Mouse (Mus musculus): ENCODE results near the gene Cyp2d22. TPM values are rescaled to one million over a fixed set of nuclear protein-coding genes. Genes with fewer than 3 reads are reported as not detected.
A peak's percentile ranks its signal among the peaks of the same experiment; 100 is the strongest.

Gene Cyp2d22
- polyA plus RNA-seq, 1 experiment: 0.08 TPM

DNA sequence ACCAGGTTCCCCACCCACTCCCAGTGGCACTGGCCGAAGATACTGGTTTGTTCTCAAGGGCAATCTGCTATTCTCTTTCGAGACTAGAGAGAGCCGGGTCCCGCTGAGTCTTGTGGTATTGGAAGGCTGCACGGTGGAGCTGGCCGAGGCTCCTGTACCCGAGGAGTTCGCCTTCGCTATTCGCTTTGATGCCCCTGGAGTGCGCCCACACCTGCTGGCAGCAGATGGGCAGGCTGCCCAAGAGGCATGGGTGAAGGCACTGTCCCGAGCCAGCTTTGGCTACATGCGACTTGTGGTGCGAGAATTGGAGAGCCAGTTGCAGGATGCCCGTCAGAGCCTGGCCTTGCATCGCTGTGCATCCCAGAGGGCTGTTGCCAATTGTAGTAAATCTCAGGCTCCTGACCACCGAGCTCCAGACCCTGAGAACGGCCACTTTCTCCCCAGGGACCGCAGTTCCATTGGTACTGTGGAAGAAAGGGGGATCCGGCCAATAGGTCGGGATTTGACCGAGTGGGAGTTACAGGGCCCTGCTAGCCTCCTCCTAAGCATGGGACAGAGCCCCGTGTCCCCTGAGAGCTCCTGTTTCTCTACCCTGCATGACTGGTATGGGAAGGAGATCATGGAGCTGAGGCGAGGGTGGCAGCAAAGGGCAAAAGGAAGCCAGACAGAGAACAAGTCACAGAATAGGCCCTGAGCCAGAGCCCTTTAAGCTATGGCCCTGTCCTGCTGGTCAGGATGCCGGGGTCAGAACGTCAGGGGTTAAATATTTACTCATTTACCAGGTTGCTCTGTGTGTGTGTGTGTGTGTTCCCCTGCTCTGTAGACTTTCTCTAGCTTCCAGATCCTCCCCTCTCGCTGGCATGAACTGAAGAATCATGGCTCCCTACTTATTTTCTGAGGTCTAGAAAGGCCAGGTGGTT lies 36.4 kb downstream of the Cyp2d22 start:
- peak overlapping the region; percentile 91 for H3K4me3 ChIP-seq (replicated peaks)
- H3K27me3 ChIP-seq (ENCODE audit: control insufficient read depth): no peaks in the 10 kb centered on the region
- no peak for TF ChIP-seq TAL1 (IDR thresholded peaks at IDR 0.05; ENCODE audit: low read length)
- no peak for TF ChIP-seq GATA1 (IDR thresholded peaks at IDR 0.05; ENCODE audit: low read length)
- H3K4me1 ChIP-seq (ENCODE audit: control insufficient read depth): peaks cover 88% of the 10 kb centered on the region
- peaks cover 2% of the 10 kb centered on the region; the same call in 1 of the 2 replicates for H3K9me3 ChIP-seq (ENCODE audit: control insufficient read depth, low read length)
- peaks cover 58% of the 10 kb centered on the region for H3K36me3 ChIP-seq (ENCODE audit: control insufficient read depth)

DNA sequence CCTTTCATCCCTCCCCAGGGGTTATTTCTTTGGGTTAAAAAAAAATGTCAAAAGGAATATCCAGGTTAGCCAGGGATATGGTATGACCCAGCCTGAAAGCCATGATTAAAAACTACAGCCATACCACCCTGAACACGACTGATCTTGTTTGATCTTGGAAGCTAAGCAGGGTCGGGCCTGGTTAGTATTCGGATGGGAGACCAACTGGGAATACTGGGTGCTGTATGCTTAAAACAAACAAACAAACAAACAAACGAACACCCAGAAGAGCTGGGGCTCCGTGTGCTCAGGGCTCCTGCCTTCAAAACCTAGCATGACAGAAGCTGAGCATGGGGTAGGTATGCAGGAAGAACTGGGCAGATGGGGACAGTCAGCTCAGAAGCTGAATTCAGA lies 37.5 kb downstream of the Cyp2d22 start:
- TF ChIP-seq GATA1 (IDR thresholded peaks at IDR 0.05; ENCODE audit: low read length) (no peak), TAL1 (IDR thresholded peaks at IDR 0.05; ENCODE audit: low read length) (no peak)
- Histone ChIP-seq H3K4me3 (replicated peaks) (peak overlapping the region; percentile 91), H3K27me3 (ENCODE audit: control insufficient read depth) (no peaks in the 10 kb centered on the region), H3K4me1 (ENCODE audit: control insufficient read depth) (peaks cover 87% of the 10 kb centered on the region), H3K9me3 (ENCODE audit: control insufficient read depth, low read length) (peaks cover 2% of the 10 kb centered on the region; the same call in 1 of the 2 replicates), H3K36me3 (ENCODE audit: control insufficient read depth) (peaks cover 47% of the 10 kb centered on the region)

DNA sequence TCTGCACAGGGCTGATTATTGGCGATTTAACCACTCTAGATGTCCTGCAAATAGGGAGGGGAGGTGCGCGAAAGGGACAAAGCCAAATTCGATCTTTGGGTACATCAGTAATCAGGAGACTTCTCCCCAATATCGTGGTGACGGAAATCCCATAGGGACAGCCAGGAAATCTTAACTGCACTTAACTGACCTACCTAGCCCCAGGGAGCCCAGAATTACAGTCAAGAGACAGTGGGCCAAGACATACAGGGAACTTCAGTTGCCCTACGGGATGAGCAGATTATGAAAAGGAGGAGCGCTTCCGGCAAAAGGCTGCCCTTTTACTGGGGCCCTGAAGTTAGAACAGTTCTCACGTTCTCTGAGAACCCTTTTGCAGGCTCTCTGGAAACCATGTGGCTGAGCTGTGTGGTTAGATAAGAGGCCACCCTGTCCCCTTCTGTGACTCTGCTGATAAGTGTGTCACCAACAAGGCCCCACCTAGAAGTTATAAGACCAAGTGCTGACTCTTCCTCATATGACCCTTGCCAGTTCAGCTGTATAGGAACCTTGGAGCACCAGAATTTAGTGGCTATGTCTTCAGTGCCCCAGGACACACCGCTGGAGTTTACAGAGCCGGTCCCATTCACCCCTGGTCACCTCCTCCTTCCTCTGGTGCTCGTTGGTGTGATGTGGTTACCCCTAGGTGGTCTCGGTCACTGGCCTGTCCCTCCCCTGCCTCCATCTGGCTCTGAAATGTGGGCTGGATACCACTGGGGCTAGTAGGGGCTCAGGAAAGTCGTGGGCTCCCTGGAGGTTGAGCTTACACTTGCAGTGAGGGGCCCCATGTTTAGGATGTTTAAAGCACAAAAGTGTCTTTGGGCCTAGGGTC lies 38.2 kb downstream of the Cyp2d22 start:
- Histone ChIP-seq H3K4me3 (replicated peaks) (peak overlapping the region; percentile 91), H3K4me1 (ENCODE audit: control insufficient read depth) (peaks cover 87% of the 10 kb centered on the region), H3K9me3 (ENCODE audit: control insufficient read depth, low read length) (peaks cover 2% of the 10 kb centered on the region; the same call in 1 of the 2 replicates), H3K27me3 (ENCODE audit: control insufficient read depth) (no peaks in the 10 kb centered on the region), H3K36me3 (ENCODE audit: control insufficient read depth) (peaks cover 45% of the 10 kb centered on the region)
- TF ChIP-seq GATA1 (IDR thresholded peaks at IDR 0.05; ENCODE audit: low read length) (peak; percentile 89), TAL1 (IDR thresholded peaks at IDR 0.05; ENCODE audit: low read length) (peak; percentile 80)

DNA sequence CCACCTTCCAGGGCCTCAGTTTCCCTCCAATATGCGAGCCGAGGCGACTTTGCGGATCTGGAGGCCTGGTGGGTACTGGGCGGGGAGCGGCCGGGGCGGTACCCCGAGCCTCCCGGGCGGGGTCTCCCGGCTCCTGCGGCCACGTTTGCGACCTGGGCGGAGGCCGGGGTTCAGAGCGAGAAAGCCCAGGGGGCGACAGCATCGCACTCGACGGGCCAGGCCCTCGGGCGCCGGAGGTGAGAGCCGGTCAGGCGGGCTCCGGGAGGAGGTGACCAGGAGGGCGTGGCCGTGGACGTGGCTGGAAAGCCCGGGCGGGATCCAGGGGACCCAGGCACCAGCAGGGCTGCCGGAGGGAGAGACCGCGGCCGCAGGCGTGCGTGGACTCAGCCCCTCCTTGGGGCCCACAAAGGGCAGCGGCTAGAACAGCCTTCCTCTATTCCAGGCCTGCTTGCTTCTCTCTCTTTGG lies 39.0 kb downstream of the Cyp2d22 start:
- Histone ChIP-seq H3K4me1 (ENCODE audit: control insufficient read depth) (peaks cover 88% of the 10 kb centered on the region), H3K27me3 (ENCODE audit: control insufficient read depth) (no peaks in the 10 kb centered on the region), H3K9me3 (ENCODE audit: control insufficient read depth, low read length) (peaks cover 2% of the 10 kb centered on the region; the same call in 1 of the 2 replicates), H3K36me3 (ENCODE audit: control insufficient read depth) (peaks cover 51% of the 10 kb centered on the region), H3K4me3 (replicated peaks) (peak overlapping the region; percentile 91)
- TF ChIP-seq TAL1 (IDR thresholded peaks at IDR 0.05; ENCODE audit: low read length): no peak
- TF ChIP-seq GATA1 (IDR thresholded peaks at IDR 0.05; ENCODE audit: low read length): no peak

DNA sequence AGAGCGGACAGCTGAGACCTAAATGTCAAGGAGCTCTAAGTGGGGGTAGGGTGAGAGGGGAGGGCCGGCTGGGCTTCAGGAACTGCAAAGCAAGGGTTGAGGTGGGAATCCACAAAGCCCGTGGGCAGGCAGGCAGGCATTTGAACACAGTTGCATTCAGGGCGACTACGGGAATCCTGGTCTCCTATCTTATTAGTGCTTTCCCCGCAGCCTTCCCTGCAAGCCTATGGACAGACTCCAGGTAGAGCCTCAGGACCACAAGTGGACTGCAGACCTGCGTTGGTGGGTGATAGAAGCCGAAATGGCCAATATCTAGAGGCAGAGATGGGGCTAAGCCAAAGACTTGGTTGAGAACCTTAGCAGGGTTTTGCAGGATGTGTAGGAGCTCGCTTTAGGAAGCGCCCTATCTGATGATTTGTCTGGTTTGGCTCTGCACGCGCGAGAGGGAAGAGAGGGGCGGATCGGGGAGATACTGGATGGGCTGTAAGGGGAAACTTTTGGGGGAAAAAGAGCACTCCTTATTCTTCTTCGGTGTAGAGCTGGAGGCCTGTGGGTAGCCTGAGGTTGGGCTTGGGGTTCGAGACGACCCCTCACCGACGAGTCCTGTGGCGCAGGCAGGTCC lies 39.5 kb downstream of the Cyp2d22 start:
- H3K9me3 ChIP-seq (ENCODE audit: control insufficient read depth, low read length): peaks cover 2% of the 10 kb centered on the region; the same call in 1 of the 2 replicates
- no peak for TF ChIP-seq TAL1 (IDR thresholded peaks at IDR 0.05; ENCODE audit: low read length)
- TF ChIP-seq GATA1 (IDR thresholded peaks at IDR 0.05; ENCODE audit: low read length): 0 out of 2 replicates have a peak, but pooled peaks have one; percentile 4
- peaks cover 89% of the 10 kb centered on the region for H3K4me1 ChIP-seq (ENCODE audit: control insufficient read depth)
- no peaks in the 10 kb centered on the region for H3K27me3 ChIP-seq (ENCODE audit: control insufficient read depth)
- H3K36me3 ChIP-seq (ENCODE audit: control insufficient read depth): peaks cover 54% of the 10 kb centered on the region
- peak overlapping the region; percentile 91 for H3K4me3 ChIP-seq (replicated peaks)

DNA sequence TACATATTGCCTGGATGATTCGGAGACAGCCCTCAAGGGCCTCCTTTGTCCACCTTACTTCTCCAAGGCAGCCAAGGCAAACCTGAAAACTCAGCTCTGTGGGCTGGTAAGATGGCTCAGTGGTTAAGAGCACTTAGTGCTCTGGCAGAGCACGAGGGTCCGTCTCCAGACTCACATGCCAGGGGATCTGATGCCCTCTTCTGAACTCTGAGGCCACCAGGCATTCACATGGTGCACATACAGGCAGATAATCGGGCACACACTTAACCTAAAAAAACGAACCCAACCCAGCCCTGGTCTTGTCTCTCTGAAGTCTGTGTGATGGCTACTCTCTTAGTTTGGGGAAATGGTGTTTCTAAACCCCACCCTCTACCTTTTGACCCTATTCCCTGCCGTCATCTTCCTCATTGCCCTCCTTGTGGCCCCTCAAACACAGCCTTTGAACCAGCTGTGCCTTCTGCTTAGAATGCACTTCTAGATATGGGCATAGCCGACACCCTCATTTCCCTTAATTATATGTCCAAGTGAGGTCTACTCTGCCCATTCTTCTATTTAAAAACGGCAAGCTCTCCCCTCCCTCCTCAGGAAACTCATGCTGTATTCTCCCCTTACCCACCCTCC lies 40.3 kb downstream of the Cyp2d22 start:
- peaks cover 85% of the 10 kb centered on the region for H3K4me1 ChIP-seq (ENCODE audit: control insufficient read depth)
- peak overlapping the region; percentile 91 for H3K4me3 ChIP-seq (replicated peaks)
- peaks cover 54% of the 10 kb centered on the region for H3K36me3 ChIP-seq (ENCODE audit: control insufficient read depth)
- H3K9me3 ChIP-seq (ENCODE audit: control insufficient read depth, low read length): peaks cover 2% of the 10 kb centered on the region; the same call in 1 of the 2 replicates
- H3K27me3 ChIP-seq (ENCODE audit: control insufficient read depth): no peaks in the 10 kb centered on the region
- no peak for TF ChIP-seq TAL1 (IDR thresholded peaks at IDR 0.05; ENCODE audit: low read length)
- no peak for TF ChIP-seq GATA1 (IDR thresholded peaks at IDR 0.05; ENCODE audit: low read length)

DNA sequence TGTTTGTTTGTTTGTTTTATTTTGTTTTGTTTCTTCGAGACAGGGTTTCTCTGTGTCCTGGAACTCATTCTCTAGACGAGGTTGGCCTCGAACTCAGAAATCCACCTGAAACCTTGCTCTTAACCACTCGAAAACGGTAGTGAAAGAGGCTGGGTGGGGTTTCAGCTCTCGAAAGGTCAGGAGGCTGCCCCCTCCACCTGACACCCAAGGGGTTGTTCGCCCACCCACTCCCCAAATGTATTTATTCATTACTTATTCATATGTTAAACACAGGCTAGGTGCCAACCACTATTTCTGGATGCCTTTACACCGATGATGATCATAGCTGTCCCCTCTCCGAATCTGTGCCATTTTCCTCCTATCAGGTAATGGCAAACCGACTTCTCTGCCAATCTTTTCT lies 40.9 kb downstream of the Cyp2d22 start:
- Histone ChIP-seq H3K4me1 (ENCODE audit: control insufficient read depth) (peaks cover 79% of the 10 kb centered on the region), H3K9me3 (ENCODE audit: control insufficient read depth, low read length) (peaks cover 2% of the 10 kb centered on the region; the same call in 1 of the 2 replicates), H3K36me3 (ENCODE audit: control insufficient read depth) (peaks cover 54% of the 10 kb centered on the region), H3K27me3 (ENCODE audit: control insufficient read depth) (no peaks in the 10 kb centered on the region), H3K4me3 (replicated peaks) (peak overlapping the region; percentile 91)
- TF ChIP-seq TAL1 (IDR thresholded peaks at IDR 0.05; ENCODE audit: low read length) (no peak), GATA1 (IDR thresholded peaks at IDR 0.05; ENCODE audit: low read length) (no peak)

DNA sequence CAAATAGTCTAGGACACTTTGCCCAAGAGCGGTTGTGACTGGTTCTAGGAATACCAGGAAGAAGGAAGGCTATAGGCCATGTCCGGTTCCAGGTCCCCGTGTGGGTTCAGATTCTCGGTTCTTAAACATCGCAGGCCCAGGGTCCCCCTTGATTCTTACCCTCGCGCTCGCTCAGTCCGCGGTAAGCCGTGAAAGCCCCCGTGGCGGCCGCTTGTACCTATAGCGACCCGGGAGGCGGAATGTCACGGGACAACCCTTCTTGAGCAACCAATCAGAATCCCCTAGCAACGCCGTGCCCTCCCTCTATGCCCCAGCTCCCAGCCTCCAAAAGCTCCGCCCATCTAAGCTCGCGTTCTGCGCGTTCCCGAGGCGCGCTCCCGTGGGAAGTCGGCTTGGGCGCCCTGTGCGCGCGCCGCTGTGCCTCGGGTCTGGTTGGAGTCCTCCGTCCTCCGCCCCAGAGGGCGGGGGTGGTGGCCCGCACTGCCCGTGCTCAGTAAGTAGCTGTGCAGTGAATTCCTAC lies 41.4 kb downstream of the Cyp2d22 start, which contains the start of the genes Naga, Pheta2 and Smdt1:
TSS of gene Naga (minus strand) at position 333 of the 520 bp plus-strand sequence.
TSS of gene Pheta2 (plus strand) at position 350 of the 520 bp plus-strand sequence.
TSS of gene Smdt1 (plus strand) at position 367 of the 520 bp plus-strand sequence.
- peak within 1 kb of the TSS; percentile 91 for H3K4me3 ChIP-seq (replicated peaks)
- H3K9me3 ChIP-seq (ENCODE audit: control insufficient read depth, low read length): peaks cover 2% of the 10 kb centered on the region; the same call in 1 of the 2 replicates
- no peaks in the 10 kb centered on the region for H3K27me3 ChIP-seq (ENCODE audit: control insufficient read depth)
- peaks cover 74% of the 10 kb centered on the region for H3K4me1 ChIP-seq (ENCODE audit: control insufficient read depth)
- H3K36me3 ChIP-seq (ENCODE audit: control insufficient read depth): peaks cover 53% of the 10 kb centered on the region
- TF ChIP-seq TAL1 (IDR thresholded peaks at IDR 0.05; ENCODE audit: low read length): no peak
- no peak for TF ChIP-seq GATA1 (IDR thresholded peaks at IDR 0.05; ENCODE audit: low read length)

Measured in erythroblast, embryonic 14.5 days (primary cell).